Mouse (Mus musculus) limb, embryonic 10.5 days (tissue): ENCODE results near the gene Chd9. TPM values are rescaled to one million over a fixed set of nuclear protein-coding genes. Genes with fewer than 3 reads are reported as not detected.

Experiments
- DNase-seq: peaks from one replicate; pipeline ENCODE4 v3.0.0-alpha.2; 2017; ENCODE audit warnings: low spot score
- H3K27ac ChIP-seq: fragments of 300-500 bp; sonication (generic); 2 replicates; pipeline ENCODE4 v1.5.1; 2016; ENCODE audit warnings: mild to moderate bottlenecking
- H3K27me3 ChIP-seq: fragments of 300-500 bp; sonication (generic); 2 replicates; pipeline ENCODE4 v1.6.1; 2016; ENCODE audit warnings: low read depth, mild to moderate bottlenecking; ENCODE audit not compliant: poor library complexity, severe bottlenecking
- H3K36me3 ChIP-seq: fragments of 300-500 bp; sonication (generic); 2 replicates; pipeline ENCODE4 v1.6.1; 2016; ENCODE audit warnings: mild to moderate bottlenecking, moderate library complexity
- H3K4me1 ChIP-seq: fragments of 300-500 bp; sonication (generic); 2 replicates; pipeline ENCODE4 v1.6.1; 2016
- H3K4me3 ChIP-seq: fragments of 300-500 bp; sonication (generic); 2 replicates; pipeline ENCODE4 v1.5.1; 2016; ENCODE audit warnings: mild to moderate bottlenecking, moderate library complexity
- H3K9me3 ChIP-seq: fragments of 300-500 bp; sonication (generic); replicated peaks from 2 replicates; pipeline ENCODE4 v1.6.1; 2016; ENCODE audit warnings: mild to moderate bottlenecking
- WGBS: fragments of 180-500 bp; shearing (Covaris S2); methylation state at CpG from one replicate; pipeline ENCODE4 v1.1.7; 2016; 5-methylcytosine and 5-hydroxymethylcytosine counted together
- polyA plus RNA-seq: library from polyadenylated mRNA; unstranded; fragments of >200 nt; fragmentation: Nextera tagmentation; extraction: Ambion mirVana; gene quantifications from 2 replicates; pipeline ENCODE4 v1.2.1, GENCODE M21; 2016

Chd9 gene
- polyA plus RNA-seq, 1 experiment from 2014 or later: 45.5 TPM

DNA sequence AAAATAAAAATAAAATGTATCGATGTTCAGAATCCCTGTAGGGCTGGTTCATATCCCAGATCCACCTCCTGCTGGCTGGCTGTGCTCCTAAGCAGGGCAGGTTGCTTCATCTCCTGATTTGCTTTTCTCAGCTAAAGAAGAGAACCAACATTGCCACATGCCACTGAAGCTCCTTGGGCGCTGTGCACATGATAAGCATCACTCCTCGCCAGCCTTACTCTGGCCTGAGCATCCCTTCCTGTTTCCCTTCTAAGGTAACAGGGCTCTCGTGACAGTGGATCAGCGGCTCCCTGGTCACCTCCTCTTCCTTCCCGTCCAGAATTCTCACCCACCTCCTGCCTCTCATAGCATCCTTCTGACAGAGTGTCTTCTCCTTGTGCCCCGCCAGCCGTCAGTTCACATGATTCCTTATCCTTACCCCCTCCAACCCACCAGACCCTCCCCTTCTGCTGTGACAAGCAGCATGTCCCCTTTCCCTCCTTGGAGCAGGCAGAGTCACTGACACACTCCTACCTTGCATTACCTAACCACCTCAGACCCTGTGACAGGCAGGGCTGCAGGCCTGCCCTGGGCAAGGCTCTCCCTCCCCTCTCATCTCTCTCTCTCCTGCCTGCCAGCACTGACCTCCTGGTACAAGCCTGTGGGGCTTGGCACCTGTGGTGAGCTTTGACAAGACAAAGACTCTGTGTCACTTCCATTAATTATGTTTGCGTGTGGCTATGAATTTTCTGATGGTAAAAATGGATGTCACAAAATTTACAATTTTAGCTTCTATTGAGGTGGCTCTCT lies 16.2 kb downstream of the Chd9 start:
- peak overlapping the region; percentile 48; the same call in 1 of the 2 replicates for H3K27ac ChIP-seq
- no peaks in the 10 kb centered on the region for H3K27me3 ChIP-seq
- no peak overlapping the region for H3K4me3 ChIP-seq
- no peaks in the 10 kb centered on the region for H3K9me3 ChIP-seq
- no peaks in the 10 kb centered on the region for H3K36me3 ChIP-seq
- no peak for DNase-seq
- peaks cover 19% of the 10 kb centered on the region for H3K4me1 ChIP-seq
- 83% methylated on average over 9 of the region's 9 CpGs for WGBS

DNA sequence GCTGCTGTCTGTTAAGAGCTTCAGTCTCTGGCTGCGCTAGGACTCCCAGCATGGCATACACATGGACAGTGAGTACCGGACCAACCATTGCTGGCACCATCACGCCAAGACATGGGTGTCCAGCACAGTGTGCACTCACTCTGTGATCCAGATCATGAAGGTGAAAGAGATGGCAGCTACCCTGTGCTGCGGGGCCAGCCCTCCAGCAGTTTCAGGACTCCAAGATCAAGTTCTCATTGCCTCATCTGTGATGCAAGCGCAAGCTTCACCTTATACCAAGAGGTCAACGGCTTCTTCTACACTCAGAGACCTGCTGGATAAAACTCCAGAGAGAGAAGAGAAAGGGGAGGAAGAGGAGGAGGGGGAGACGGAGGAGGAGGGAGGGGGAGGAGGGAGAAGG lies 19.8 kb downstream of the Chd9 start:
- Histone ChIP-seq H3K4me3 (no peak overlapping the region), H3K27me3 (no peaks in the 10 kb centered on the region), H3K27ac (no peak overlapping the region), H3K36me3 (peaks cover 15% of the 10 kb centered on the region), H3K9me3 (no peaks in the 10 kb centered on the region), H3K4me1 (peaks cover 14% of the 10 kb centered on the region)
- DNase-seq: no peak
- WGBS: 93% methylated on average over 7 of the region's 7 CpGs

DNA sequence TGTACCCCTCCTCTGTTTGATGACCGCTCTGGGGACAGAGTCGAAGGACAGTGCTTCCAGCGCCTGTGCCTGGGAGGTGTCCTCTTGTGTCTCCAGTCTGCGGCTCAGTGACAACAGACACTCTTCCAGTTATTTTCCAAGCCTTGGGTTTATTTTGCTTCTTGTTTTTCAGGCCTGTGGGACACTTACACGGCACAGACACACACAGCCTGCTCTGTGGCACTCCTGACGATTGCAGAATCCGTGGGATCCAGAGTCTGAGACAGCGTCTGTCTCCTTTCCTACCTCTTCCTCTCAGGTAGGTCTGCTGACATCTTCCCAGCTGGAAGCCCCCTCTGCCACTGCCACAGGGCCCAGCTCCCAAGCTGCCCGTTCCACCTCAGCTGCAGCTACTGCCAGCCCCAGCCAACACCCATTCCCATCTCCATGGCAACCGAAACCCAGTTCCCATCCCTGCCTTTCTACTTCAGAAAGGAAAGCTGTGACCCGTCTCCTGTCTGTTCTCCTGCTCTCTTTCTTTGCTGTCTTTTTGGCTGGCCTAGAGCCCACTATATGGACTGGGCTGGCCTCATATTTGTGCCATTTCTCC lies 21.4 kb downstream of the Chd9 start:
- Histone ChIP-seq H3K9me3 (no peaks in the 10 kb centered on the region), H3K36me3 (peaks cover 15% of the 10 kb centered on the region), H3K27ac (peak overlapping the region; percentile 71), H3K4me1 (peaks cover 20% of the 10 kb centered on the region), H3K27me3 (no peaks in the 10 kb centered on the region), H3K4me3 (no peak overlapping the region)
- WGBS: 59% methylated on average over 11 of the region's 11 CpGs
- no peak for DNase-seq

DNA sequence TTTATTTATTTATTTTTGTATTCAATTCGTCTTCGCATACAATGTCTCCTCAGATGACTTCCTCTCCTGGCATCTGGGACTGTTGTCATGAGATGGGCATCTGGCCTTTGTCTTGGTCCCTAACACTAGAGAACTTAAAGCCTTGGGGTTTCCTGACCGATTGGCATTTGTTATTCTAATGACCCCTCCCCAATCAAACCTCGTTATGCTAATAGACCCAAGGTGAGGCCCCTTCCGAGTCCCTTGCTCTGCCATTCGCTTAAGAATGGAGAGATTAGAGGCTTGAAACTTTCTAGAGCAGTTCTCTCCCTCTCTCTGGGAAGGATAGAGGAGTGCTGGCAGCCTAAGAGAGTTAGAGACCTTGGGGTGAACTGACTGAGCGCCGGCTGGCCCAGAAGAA lies 23.4 kb downstream of the Chd9 start:
- Histone ChIP-seq H3K4me3 (no peak overlapping the region), H3K4me1 (peaks cover 29% of the 10 kb centered on the region), H3K36me3 (peaks cover 15% of the 10 kb centered on the region), H3K9me3 (no peaks in the 10 kb centered on the region), H3K27me3 (no peaks in the 10 kb centered on the region), H3K27ac (no peak overlapping the region)
- WGBS: 46% methylated on average over 8 of the region's 8 CpGs
- DNase-seq: no peak

DNA sequence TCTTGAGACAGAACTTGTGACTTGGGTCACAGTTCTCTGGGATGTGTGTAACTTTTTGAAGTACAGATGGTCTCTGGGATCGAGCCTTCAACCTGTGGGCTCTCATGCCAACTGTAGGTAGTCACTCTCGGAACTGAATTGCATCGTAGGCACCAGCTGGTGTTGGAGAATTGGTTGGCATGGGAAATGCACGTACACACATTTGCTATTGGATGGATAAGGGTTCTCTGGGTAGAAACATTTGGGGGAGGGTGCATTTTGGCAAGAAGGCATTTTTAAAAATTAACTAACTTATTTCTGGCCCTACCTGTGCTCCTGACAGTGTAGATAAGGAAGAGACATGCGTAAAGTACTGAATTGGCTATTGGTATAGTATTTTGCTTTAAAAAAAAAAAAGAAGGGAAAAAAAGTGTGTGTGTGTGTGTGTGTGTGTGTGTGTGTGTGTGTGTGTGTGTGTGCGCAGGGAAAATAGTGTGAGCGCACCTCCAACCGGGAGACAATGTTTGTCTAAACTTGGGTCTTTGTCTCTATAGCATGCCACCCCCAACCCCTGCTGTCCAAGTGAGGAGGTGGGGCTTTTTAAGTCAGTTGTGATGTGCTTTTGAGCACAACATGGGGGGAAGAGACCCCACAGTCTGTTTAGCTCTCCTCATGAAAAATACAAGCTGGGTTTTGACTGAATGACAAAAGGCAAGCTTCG lies 26.0 kb downstream of the Chd9 start:
- no peak for DNase-seq
- Histone ChIP-seq H3K27me3 (no peaks in the 10 kb centered on the region), H3K36me3 (peaks cover 15% of the 10 kb centered on the region), H3K9me3 (no peaks in the 10 kb centered on the region), H3K4me1 (peaks cover 41% of the 10 kb centered on the region), H3K27ac (peak overlapping the region; percentile 83), H3K4me3 (0 out of 2 replicates have a peak overlapping the region, but pooled peaks have one; percentile 22)
- WGBS: 79% methylated on average over 9 of the region's 9 CpGs

DNA sequence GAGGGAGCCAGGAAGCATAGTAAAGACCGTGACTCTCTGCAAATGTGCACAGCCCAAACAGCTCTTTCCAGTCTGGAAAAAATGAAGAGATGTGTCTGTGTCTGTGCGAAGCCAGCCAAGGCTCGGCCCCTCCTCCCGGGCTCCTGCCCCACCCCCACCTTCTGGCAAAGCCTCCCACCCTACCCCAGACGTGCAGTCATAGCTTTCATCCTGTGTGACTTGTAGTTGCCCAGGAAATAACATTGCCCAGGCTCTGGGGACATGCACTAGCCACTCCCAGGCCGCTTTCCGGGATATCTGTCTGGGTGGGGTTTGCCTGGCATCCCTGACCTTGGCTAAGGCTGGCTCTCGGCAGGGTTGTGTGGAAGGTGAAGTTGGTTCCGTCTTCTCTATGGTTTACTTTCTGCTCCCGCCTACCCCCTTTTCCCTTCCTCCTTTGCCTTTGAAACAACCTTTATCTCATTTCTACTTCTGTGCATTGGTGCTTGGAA lies 26.6 kb downstream of the Chd9 start:
- Histone ChIP-seq H3K27me3 (no peaks in the 10 kb centered on the region), H3K4me3 (0 out of 2 replicates have a peak overlapping the region, but pooled peaks have one; percentile 22), H3K4me1 (peaks cover 41% of the 10 kb centered on the region), H3K27ac (peak overlapping the region; percentile 83), H3K36me3 (peaks cover 15% of the 10 kb centered on the region), H3K9me3 (no peaks in the 10 kb centered on the region)
- DNase-seq: peak; percentile 53
- 16% methylated on average over 10 of the region's 10 CpGs for WGBS

DNA sequence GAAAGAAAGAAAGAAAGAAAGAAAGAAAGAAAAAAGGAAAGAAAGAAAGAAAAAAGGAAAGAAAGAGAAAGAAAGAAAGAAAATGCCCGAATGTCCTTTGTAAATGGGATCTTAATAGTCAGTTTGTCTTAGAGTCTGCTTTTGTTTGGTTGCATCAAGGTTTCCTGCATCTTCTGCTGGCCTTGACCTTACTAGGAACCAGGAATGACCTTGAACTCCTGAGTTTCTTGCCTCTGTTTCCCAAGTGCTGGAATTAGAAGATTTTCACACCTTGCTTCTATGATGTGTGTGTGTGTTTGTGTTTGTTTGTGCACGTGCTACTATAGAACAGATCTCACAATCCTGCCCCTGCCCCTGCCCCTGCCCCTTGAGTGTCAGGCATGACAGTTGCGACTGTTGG lies 28.0 kb downstream of the Chd9 start:
- Histone ChIP-seq H3K27me3 (no peaks in the 10 kb centered on the region), H3K27ac (peak overlapping the region; percentile 43; the same call in 1 of the 2 replicates), H3K9me3 (no peaks in the 10 kb centered on the region), H3K36me3 (peaks cover 11% of the 10 kb centered on the region), H3K4me1 (peaks cover 50% of the 10 kb centered on the region), H3K4me3 (no peak overlapping the region)
- DNase-seq: no peak
- 87% methylated on average over 3 of the region's 3 CpGs for WGBS

DNA sequence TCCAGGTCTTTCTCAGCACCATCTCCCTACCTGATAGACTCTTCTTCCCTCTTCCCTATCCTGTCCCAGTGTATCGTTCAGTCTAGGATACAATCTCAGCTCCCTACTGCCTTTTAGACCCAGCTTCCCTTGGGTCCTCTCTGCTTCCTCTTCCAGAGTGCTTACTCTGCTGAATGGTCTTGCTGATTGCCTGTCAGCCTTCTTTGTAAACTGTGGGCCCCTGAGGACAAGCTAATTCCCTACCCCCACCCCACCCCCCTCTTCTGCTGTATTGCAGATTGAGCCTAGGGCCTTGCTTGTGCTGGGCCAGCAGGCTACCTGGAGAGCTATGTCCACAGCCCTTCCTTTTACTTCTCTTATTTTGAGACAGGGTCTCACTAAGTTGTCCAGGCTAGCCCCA lies 28.8 kb downstream of the Chd9 start:
- 52% methylated on average over 1 of the region's 1 CpGs for WGBS
- H3K36me3 ChIP-seq: peaks cover 6% of the 10 kb centered on the region
- no peaks in the 10 kb centered on the region for H3K9me3 ChIP-seq
- H3K4me3 ChIP-seq: no peak overlapping the region
- H3K27ac ChIP-seq: peak overlapping the region; percentile 43; the same call in 1 of the 2 replicates
- H3K27me3 ChIP-seq: no peaks in the 10 kb centered on the region
- H3K4me1 ChIP-seq: peaks cover 58% of the 10 kb centered on the region
- DNase-seq: no peak

DNA sequence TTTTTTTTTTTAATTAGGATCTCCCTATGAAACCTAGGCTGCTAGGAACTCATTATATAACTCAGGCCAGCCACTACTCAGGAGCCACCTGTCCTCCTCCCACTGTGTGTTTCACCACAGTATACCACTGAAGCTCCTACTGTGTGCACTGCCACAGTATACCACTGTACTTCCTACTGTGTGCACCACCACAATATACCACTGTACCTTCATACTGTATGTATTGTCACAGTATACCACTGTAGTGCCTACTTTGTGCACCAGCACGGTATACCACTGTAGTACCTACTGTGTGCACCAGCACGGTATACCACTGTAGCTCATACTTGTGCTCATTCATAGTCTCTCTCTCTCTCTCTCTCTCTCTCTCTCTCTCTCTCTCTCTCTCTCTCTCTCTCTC lies 29.9 kb downstream of the Chd9 start:
- Histone ChIP-seq H3K4me3 (no peak overlapping the region), H3K27ac (no peak overlapping the region), H3K4me1 (peaks cover 69% of the 10 kb centered on the region), H3K27me3 (no peaks in the 10 kb centered on the region), H3K9me3 (no peaks in the 10 kb centered on the region), H3K36me3 (no peaks in the 10 kb centered on the region)
- DNase-seq: no peak
- 96% methylated on average over 2 of the region's 2 CpGs for WGBS

DNA sequence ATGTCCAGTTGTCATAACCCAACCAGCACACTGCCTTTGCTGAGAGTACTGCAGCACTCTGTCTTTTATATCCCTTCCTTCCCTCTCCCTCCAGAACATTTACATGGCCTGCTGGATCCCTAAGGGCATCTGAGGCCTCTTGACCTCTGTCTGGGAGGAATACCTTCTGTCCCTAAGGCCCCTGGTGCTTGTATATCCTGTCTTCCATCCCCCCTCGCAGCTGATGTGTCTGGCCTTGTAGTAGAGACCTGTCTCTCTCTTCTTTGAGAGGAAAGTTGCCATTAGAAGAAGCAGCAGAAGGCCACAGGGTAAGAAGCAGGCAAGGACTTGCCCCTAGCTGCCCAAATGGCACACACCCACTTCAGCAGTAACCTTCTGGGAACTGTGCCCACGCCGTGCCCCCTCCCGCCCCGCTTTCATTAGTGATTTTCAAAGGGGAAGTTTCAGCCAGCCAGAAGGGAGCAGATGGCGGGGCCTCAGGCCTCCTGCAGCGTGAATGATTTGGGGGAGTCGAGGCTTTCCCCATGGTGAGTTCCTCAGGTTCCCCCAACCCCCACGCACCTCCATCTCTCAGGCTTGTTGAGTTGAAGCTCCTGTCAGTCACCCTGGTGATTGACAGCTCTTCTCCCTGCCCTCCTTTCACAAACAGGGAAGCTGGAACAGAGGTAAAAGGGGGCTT lies 33.3 kb downstream of the Chd9 start:
- peak overlapping the region; percentile 42 for H3K4me3 ChIP-seq
- H3K4me1 ChIP-seq: peaks cover 53% of the 10 kb centered on the region
- WGBS: under 1% methylated on average over 9 of the region's 9 CpGs
- H3K9me3 ChIP-seq: no peaks in the 10 kb centered on the region
- peak; percentile 77 for DNase-seq
- no peaks in the 10 kb centered on the region for H3K36me3 ChIP-seq
- H3K27ac ChIP-seq: peak overlapping the region; percentile 96
- no peaks in the 10 kb centered on the region for H3K27me3 ChIP-seq

DNA sequence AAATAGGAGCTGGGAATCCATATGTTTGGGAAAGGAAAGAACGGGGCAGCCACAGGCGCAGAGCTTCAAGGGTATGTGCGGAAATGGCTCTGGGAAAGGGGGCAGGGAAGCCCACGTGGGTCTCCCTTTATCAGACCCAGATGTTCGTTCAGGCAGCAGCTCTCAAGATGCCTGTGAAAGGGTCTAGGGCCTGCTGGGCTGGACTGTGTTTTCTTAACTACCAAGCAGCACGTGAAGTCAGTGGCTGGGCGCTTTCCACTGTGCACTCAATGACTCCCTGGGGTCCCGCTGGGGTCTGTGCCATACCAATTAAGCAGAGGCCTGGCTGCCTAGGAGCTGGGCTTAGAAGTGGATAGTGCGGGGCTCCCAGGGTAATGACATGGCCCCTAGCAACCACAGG lies 33.9 kb downstream of the Chd9 start:
- Histone ChIP-seq H3K4me3 (peak overlapping the region; percentile 42), H3K36me3 (no peaks in the 10 kb centered on the region), H3K4me1 (peaks cover 49% of the 10 kb centered on the region), H3K27ac (peak overlapping the region; percentile 96), H3K9me3 (no peaks in the 10 kb centered on the region), H3K27me3 (no peaks in the 10 kb centered on the region)
- peak; percentile 95 for DNase-seq
- WGBS: 2% methylated on average over 9 of the region's 9 CpGs

DNA sequence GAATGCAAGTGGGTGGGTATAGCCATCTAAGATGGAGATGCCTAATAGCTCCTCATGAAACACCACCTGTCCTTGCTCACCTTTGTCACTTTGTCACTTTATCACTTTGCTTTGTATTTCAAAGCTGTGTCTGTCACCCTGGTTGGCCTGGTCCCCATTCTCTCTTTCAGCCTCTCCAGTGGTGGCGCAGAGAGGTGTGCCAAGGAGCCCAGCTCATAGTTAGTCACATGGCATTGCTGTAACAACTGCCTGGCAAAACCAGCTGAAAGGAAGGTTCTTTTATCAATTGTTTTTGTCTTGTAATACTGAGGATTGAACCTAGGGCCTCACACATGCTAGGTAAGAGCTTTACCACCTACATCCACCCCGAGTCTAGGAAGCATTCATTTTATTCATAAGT lies 38.9 kb downstream of the Chd9 start:
- WGBS: 95% methylated on average over 2 of the region's 2 CpGs
- no peak overlapping the region for H3K27ac ChIP-seq
- peaks cover 47% of the 10 kb centered on the region for H3K4me1 ChIP-seq

More for the DNA sequence above, 38.9 kb downstream of the Chd9 start:
- Histone ChIP-seq H3K9me3 (no peaks in the 10 kb centered on the region), H3K4me3 (no peak overlapping the region), H3K36me3 (no peaks in the 10 kb centered on the region; the same call in 1 of the 2 replicates), H3K27me3 (no peaks in the 10 kb centered on the region)
- no peak for DNase-seq
